Mouse (Mus musculus): ENCODE results near the gene Ttc19. TPM values are rescaled to one million over a fixed set of nuclear protein-coding genes. Genes with fewer than 3 reads are reported as not detected.

The Ttc19 gene
- 17.5 and 18.0 TPM in 2 replicates for polyA plus RNA-seq (2014; fragmentation: Nextera tagmentation; extraction: Ambion mirVana)

GRCm38 (mm10) chr11:62280675-62281600 lies at the start of gene Ttc19, which contains the start of gene Zswim7:
Gene Ttc19 (plus strand): TSS chr11:62281473.
Gene Zswim7 (minus strand): TSS chr11:62281375.
- Histone ChIP-seq H3K4me3 (ENCODE audit: low read depth, low read length) (peak within 1 kb of the TSS; percentile 92), H3K27me3 (ENCODE audit: control insufficient read depth, insufficient read depth, low read length) (no peaks in the 10 kb centered on the region), H3K4me1 (ENCODE audit: control insufficient read depth, insufficient read depth, low read length) (no peaks in the 10 kb centered on the region), H3K4me2 (ENCODE audit: low read depth) (peak within 1 kb of the TSS; percentile 77), H3K9ac (ENCODE audit: low read length) (peak within 1 kb of the TSS; percentile 89), H3K36me3 (ENCODE audit: control insufficient read depth, insufficient read depth, low read length) (no peaks in the 10 kb centered on the region), H3K9me3 (ENCODE audit: control insufficient read depth, low read length) (no peaks in the 10 kb centered on the region), H3K27ac (ENCODE audit: low read depth, low read length) (peak within 1 kb of the TSS; percentile 75)
- ATAC-seq (ENCODE audit: insufficient read depth, low FRiP score, low TSS enrichment) (peak; percentile 94), DNase-seq (ENCODE audit: low spot score) (peak; percentile 97)
- whole genome bisulfite sequencing, result under 1% methylated on average over 67 of the region's 68 CpGs

GRCm38 (mm10) chr11:62240631-62241261 lies 40.5 kb upstream of the Ttc19 start:
- no peaks in the 10 kb centered on the region for H3K36me3 ChIP-seq (ENCODE audit: control insufficient read depth, insufficient read depth, low read length)
- no peak for DNase-seq (ENCODE audit: low spot score)
- no peak overlapping the region for H3K9ac ChIP-seq (ENCODE audit: low read length)
- ATAC-seq (ENCODE audit: insufficient read depth, low FRiP score, low TSS enrichment), result no peak
- H3K4me2 ChIP-seq (ENCODE audit: low read depth), result no peak overlapping the region
- no peak overlapping the region for H3K4me3 ChIP-seq (ENCODE audit: low read depth, low read length)
- H3K27ac ChIP-seq (ENCODE audit: low read depth, low read length), result no peak overlapping the region
- H3K4me1 ChIP-seq (ENCODE audit: control insufficient read depth, insufficient read depth, low read length), result no peaks in the 10 kb centered on the region
- 81% methylated on average over 12 of the region's 12 CpGs for WGBS
- H3K27me3 ChIP-seq (ENCODE audit: control insufficient read depth, insufficient read depth, low read length), result no peaks in the 10 kb centered on the region
- H3K9me3 ChIP-seq (ENCODE audit: control insufficient read depth, low read length), result no peaks in the 10 kb centered on the region

GRCm38 (mm10) chr11:62243871-62244270 lies 37.4 kb upstream of the Ttc19 start:
- WGBS, result 89% methylated on average over 8 of the region's 8 CpGs
- Histone ChIP-seq H3K4me1 (ENCODE audit: control insufficient read depth, insufficient read depth, low read length) (no peaks in the 10 kb centered on the region), H3K27ac (ENCODE audit: low read depth, low read length) (no peak overlapping the region), H3K9me3 (ENCODE audit: control insufficient read depth, low read length) (no peaks in the 10 kb centered on the region), H3K4me2 (ENCODE audit: low read depth) (no peak overlapping the region), H3K36me3 (ENCODE audit: control insufficient read depth, insufficient read depth, low read length) (no peaks in the 10 kb centered on the region), H3K27me3 (ENCODE audit: control insufficient read depth, insufficient read depth, low read length) (no peaks in the 10 kb centered on the region), H3K4me3 (ENCODE audit: low read depth, low read length) (no peak overlapping the region), H3K9ac (ENCODE audit: low read length) (no peak overlapping the region)
- ATAC-seq (ENCODE audit: insufficient read depth, low FRiP score, low TSS enrichment), result no peak
- no peak for DNase-seq (ENCODE audit: low spot score)

GRCm38 (mm10) chr11:62244471-62244870 lies 36.8 kb upstream of the Ttc19 start:
- H3K9me3 ChIP-seq (ENCODE audit: control insufficient read depth, low read length), result no peaks in the 10 kb centered on the region
- no peaks in the 10 kb centered on the region for H3K36me3 ChIP-seq (ENCODE audit: control insufficient read depth, insufficient read depth, low read length)
- H3K27me3 ChIP-seq (ENCODE audit: control insufficient read depth, insufficient read depth, low read length), result peaks cover under 1% of the 10 kb centered on the region; the same call in 1 of the 2 replicates
- no peaks in the 10 kb centered on the region for H3K4me1 ChIP-seq (ENCODE audit: control insufficient read depth, insufficient read depth, low read length)
- 85% methylated on average over 4 of the region's 4 CpGs for WGBS
- H3K4me3 ChIP-seq (ENCODE audit: low read depth, low read length), result no peak overlapping the region
- H3K27ac ChIP-seq (ENCODE audit: low read depth, low read length), result no peak overlapping the region
- ATAC-seq (ENCODE audit: insufficient read depth, low FRiP score, low TSS enrichment), result no peak
- no peak overlapping the region for H3K9ac ChIP-seq (ENCODE audit: low read length)
- DNase-seq (ENCODE audit: low spot score), result no peak
- no peak overlapping the region for H3K4me2 ChIP-seq (ENCODE audit: low read depth)

- Histone ChIP-seq H3K4me3 (ENCODE audit: low read depth, low read length) (peak overlapping the region; percentile 62), H3K9me3 (ENCODE audit: control insufficient read depth, low read length) (no peaks in the 10 kb centered on the region), H3K27ac (ENCODE audit: low read depth, low read length) (no peak overlapping the region), H3K36me3 (ENCODE audit: control insufficient read depth, insufficient read depth, low read length) (no peaks in the 10 kb centered on the region), H3K27me3 (ENCODE audit: control insufficient read depth, insufficient read depth, low read length) (peaks cover 12% of the 10 kb centered on the region), H3K4me1 (ENCODE audit: control insufficient read depth, insufficient read depth, low read length) (no peaks in the 10 kb centered on the region), H3K9ac (ENCODE audit: low read length) (peak overlapping the region; percentile 49), H3K4me2 (ENCODE audit: low read depth) (peak overlapping the region; percentile 100)
- DNase-seq (ENCODE audit: low spot score) (no peak), ATAC-seq (ENCODE audit: insufficient read depth, low FRiP score, low TSS enrichment) (no peak)
- 43% methylated on average over 18 of the region's 18 CpGs for WGBS
These were observed 33.4 kb upstream of the Ttc19 start for GRCm38 (mm10) chr11:62247759-62248400.

- DNase-seq (ENCODE audit: low spot score) (peak; percentile 95), ATAC-seq (ENCODE audit: insufficient read depth, low FRiP score, low TSS enrichment) (peak; percentile 90)
- Histone ChIP-seq H3K9me3 (ENCODE audit: control insufficient read depth, low read length) (no peaks in the 10 kb centered on the region), H3K4me1 (ENCODE audit: control insufficient read depth, insufficient read depth, low read length) (no peaks in the 10 kb centered on the region), H3K27me3 (ENCODE audit: control insufficient read depth, insufficient read depth, low read length) (peaks cover 12% of the 10 kb centered on the region), H3K27ac (ENCODE audit: low read depth, low read length) (no peak within 1 kb of the TSS), H3K4me3 (ENCODE audit: low read depth, low read length) (peak within 1 kb of the TSS; percentile 62), H3K36me3 (ENCODE audit: control insufficient read depth, insufficient read depth, low read length) (no peaks in the 10 kb centered on the region), H3K9ac (ENCODE audit: low read length) (peak within 1 kb of the TSS; percentile 49), H3K4me2 (ENCODE audit: low read depth) (peak within 1 kb of the TSS; percentile 100)
- WGBS, result under 1% methylated on average over 66 of the region's 69 CpGs
These were observed 32.6 kb upstream of the Ttc19 start, which contains the start of gene Adora2b for GRCm38 (mm10) chr11:62248401-62249244. Gene Adora2b (plus strand): TSS chr11:62248984.

GRCm38 (mm10) chr11:62249266-62250037 lies 31.8 kb upstream of the Ttc19 start:
- ATAC-seq (ENCODE audit: insufficient read depth, low FRiP score, low TSS enrichment), result no peak
- H3K4me3 ChIP-seq (ENCODE audit: low read depth, low read length), result peak overlapping the region; percentile 62

More at GRCm38 (mm10) chr11:62249266-62250037, 31.8 kb upstream of the Ttc19 start:
- Histone ChIP-seq H3K27me3 (ENCODE audit: control insufficient read depth, insufficient read depth, low read length) (peaks cover 12% of the 10 kb centered on the region), H3K4me1 (ENCODE audit: control insufficient read depth, insufficient read depth, low read length) (no peaks in the 10 kb centered on the region), H3K4me2 (ENCODE audit: low read depth) (peak overlapping the region; percentile 100), H3K27ac (ENCODE audit: low read depth, low read length) (no peak overlapping the region), H3K9ac (ENCODE audit: low read length) (peak overlapping the region; percentile 49), H3K9me3 (ENCODE audit: control insufficient read depth, low read length) (no peaks in the 10 kb centered on the region), H3K36me3 (ENCODE audit: control insufficient read depth, insufficient read depth, low read length) (no peaks in the 10 kb centered on the region)
- WGBS, result 3% methylated on average over 35 of the region's 35 CpGs
- DNase-seq (ENCODE audit: low spot score), result peak; percentile 58

Measured in neural tube, embryonic 11.5 days (tissue).